Mouse (Mus musculus) thymus, postnatal 14 days (tissue): ENCODE measurements at regions not wholly inside any gene's neighbourhood (a gene's known extent, or its start where the extent isn't known, plus 50 kb on each side); places are given as distances from the start of the nearest gene placed in this dataset.

ENCODE experiments used
- DNase-seq: peaks from one replicate; pipeline ENCODE4 v3.0.0; 2021

- DNase-seq, result no peak
Observed at GRCm38 (mm10) chr14:78368881-78369280, 61.0 kb upstream of the Tnfsf11 start.

DNA sequence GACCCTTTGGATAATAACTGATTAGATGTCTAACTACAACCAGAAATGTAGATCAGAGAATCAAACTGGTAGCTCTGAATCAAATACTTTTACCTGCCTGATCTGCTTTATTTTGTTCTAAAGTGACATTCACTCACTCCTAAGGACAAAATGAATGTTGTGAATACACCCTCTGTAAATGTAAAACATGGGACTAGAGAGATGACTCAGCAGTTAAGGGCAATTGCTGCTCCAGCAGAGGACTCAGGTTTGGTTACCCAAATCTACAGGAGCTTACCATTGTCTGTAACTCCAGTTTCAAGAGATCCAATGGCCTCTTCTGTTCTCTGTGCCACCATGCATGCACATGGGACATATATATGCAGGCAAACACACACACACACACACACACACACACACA, 57.0 kb upstream of the Tnfsf11 start:
- DNase-seq, result no peak

- no peak for DNase-seq
Observed at GRCm38 (mm10) chr14:78363123-78363522, 55.3 kb upstream of the Tnfsf11 start.
